Mouse (Mus musculus) thymus, postnatal 0 days (tissue): ENCODE data around the gene Phf20. TPM values are rescaled to one million over a fixed set of nuclear protein-coding genes. Genes with fewer than 3 reads are reported as not detected.
"Not testable (repeated sequence)": the region's sequence is repeated elsewhere in the genome, so short reads cannot be mapped to it uniquely, and the experiment has no call there.

Experiments used
- DNase-seq: peaks from one replicate; pipeline ENCODE4 v3.0.0-alpha.2; 2015; ENCODE audit warnings: low spot score
- polyA plus RNA-seq: library from polyadenylated mRNA; unstranded; fragments of >200 nt; fragmentation: Nextera tagmentation; extraction: Ambion mirVana; gene quantifications from 2 replicates; pipeline ENCODE4 v1.2.1, GENCODE M21; 2015

Phf20 gene
- polyA plus RNA-seq = 56.7 and 62.7 TPM in 2 replicates

DNA sequence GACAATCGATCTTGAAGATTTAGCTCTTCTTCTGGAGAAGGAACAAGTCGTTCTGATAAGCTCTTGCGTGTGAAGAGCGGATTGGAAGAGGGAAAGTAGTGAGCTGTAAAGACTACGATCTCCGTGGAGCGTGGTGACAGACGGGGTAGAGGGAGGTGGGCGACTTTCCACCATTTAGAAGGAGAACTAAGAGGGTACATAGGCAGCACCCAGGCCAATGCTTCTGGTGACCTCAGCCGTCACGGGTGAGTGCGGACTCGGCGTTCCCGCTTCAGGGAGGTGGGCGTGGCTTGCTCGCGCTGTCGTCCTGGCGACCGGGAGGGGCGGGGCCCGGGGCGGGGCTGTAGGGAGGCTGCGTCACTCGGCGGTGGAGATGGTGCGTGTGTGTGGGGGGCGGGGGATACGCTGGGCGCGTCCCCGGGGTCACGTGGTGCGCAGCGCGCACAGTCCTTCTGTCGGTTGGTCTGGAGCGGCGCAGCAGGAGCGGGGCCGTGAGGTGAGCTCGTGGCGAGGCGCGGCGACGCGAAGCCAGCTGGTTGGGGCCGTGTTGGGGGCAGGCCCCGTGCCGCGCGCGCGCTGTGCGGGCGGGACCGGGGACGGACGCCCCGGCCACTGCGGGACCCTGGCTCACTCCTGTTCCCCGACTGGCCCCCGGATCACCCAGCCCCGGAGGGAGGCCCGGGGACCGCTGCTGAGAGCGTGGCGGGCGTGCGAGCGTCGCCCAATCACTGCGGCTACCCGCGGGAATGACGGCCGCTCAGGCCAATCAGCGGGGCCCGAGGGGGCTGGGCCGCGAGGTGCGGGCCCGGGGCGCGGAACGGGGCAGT lies at the start of gene Phf20:
Phf20 (plus strand) TSS at position 165 of the 827 bp plus-strand sequence.
- DNase-seq = peak; percentile 97

DNA sequence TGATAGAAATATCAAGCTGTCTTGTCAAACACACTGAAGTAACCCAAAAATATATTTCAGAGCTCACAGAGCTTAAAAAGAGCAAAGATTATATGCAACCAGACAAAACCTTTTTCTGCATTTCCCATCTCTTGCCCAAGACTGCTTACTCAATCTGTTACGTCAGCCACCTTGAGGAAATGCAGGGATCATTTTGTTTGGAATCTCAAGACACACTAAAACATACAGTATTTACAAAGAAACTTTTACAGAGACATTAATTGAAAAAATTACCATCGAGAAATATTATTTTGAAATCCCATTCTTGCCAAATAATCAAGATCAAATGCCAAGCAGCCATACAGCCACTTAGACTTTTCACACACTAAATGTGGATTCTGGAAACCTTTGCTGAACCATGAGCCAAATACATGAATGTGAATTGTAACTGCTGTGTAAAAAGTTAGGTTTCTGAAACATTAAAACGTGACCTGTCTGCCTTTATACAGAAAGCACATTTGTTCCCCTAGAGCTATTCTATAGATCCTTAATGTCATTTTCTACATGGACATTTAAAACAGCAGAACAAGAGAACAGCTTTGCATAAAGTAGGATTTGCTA lies 48.9 kb upstream of the Phf20 start:
- DNase-seq = no peak

DNA sequence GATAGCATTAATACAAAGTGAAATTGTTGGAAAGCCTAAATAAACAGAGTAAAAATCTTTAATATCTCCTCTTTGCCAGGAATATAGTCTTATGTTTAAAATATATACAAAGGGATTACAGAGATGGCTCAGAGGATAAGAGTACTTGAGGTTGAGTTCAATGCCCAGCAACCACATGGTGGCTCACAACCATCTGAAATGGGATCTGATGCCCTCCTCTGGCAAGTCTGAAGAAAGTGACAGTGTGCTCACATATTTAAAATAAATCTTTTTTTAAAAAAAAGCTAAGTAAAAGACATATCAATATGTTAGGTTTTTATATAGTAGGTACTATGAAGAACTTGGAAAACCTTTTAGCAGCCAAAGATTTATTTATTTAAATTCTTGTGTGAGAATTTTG lies 44.7 kb upstream of the Phf20 start:
- DNase-seq = no peak

DNA sequence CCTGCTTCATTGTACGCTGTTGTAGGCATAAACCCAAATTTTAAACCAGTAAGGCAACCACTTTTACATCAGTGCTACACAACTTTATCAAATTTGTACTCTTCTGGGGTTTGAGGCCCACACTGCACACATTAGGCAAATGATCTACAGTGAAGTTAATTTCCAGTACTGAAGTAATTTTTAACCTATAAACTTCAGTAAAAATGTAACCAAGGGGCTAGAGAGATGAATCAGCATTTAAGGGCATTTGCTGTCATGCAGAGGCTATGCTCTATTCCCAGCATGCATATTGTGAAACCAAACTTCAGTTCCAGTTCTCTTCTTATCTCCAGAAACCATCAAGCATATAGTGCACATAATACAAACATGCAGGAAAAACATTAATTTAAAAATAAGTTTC lies 30.8 kb upstream of the Phf20 start:
- DNase-seq = no peak

DNA sequence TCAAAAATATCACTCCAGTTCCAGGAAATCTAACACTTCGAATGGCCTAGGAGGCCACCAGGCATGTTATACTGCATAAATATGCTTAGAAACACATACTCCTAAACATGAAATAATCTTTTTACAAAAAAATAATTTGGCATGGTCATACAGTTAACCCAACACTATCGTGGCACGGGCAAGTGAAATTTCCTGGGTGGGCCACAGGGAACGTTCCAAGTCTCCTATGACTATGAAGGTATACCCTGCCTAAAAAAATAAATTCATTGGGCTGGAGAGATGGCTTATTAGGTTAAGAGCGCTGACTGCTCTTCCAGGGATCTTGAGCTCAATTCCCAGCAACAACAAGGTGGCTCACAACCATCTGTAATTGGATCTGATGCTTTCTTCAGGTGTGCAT lies 29.7 kb upstream of the Phf20 start:
- DNase-seq = no peak

DNA sequence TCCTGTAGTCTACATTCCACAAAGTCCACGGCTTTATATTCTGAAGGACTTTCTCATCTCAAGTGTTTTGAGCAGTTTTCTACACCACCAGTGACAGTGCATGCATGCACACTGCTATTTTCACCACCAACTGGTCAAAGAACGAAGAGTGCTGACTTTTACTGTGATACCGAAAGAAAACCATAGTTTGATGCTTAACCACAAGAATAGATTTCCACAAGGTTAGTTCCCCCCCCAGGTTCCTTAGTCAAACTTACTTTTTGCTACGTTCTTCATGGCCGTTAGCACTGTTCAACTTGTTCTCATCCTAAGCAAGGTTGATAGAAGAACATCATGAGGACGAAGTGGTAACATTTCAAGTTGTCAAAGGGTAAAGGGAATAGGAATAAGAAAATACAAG lies 19.2 kb upstream of the Phf20 start:
- no peak for DNase-seq

DNA sequence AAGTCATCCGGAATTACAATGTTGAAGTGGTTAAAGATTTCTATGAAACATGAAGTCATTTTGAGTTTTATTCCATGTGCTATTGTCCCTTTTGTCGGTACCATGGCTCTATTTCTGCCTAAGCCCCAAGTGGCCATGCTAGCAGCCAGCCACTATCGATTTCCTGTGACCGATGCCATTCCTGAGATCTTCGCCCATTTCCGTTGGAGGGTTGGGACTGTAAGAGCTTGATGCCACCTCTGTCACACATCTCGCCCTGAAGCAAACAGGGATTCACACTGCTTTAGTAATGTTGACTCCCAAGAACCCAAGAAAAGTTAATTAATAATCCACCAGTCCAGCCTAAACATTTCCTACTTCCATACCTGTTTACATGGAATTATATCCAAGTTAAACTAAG lies 18.6 kb upstream of the Phf20 start:
- DNase-seq = no peak

DNA sequence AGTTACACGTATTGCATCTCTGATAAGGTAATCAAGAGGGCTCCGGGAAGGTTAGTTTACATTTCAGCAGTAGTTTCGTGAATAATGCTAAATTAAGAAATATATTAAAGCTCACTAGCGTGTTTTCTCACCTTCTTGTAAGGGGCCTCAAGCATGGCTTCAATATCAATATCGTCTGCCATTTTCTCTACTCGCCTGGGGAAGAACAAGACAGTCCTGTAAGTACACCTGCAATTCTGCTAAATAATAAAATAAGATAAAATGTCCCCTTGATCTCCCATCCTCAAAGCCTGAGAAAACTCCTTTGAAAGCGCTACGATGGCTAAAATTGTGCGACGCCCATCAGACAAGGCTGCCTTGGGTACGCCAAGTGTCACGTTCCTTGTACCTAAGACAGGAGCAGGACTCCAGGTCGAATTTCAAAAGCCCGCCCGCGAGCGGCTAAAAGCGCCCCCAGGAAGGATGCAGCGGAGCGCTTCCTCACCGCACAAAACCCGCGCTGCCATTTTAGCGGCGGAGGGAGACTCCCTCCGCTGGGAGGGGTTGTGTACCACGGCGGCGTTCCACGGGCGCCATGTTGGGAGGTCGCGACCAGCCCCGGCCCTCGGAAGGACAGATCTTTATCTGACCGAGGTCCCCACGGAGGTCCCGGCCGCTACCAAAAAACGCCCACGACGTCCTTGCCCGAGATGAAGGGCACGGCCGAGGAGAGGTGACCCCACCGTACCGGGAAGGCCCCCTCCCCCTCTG lies 17.0 kb upstream of the Phf20 start:
- DNase-seq = peak; percentile 93

DNA sequence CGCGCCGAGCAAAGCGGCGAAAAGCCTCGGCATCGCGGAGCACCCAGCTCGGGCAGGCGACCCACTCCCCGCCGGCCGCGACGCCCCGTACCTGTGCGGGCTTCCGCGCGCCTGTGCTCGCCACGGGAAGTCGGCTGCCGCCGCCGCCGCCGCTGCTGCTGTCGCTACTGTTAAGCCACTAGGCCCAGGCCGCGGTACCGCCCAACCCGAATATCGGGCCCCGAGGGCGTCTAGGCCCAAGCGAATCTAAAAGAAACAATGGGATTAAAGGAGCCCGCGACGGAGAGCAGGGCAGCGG lies 16.5 kb upstream of the Phf20 start:
- no peak for DNase-seq

DNA sequence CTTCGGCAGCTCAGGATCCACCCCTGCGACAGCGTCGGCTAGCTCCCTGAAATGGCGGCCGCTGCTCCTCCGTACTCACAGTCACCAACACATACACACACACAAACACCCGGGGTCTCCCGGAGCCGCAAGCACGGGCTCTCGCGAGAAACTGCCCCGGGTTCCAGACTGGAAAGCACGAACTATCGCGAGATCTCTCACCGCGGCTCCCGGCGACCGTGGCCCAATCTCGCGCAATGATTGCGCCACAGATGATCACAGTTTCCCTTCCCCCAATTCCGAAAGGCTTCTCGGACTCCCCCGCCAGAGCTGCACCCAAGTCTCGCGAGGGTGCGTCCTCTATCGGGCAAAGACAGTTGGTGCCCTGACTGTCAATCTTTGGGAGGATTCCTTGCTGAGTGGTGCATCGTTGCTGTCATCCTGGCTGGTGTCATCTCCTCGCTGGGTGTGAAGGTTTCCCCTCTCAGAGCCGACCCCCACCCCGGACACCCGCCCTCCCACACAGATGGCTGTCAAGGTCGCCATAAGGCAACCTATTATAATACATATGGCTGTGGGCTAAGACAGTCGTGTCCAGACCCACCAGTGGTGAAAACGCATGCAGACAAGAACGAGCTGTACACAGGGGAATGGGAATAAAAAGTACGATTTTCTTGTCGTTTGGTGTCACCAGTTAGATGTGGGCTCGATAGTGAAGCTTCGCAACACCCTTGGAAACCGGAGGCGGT lies 16.0 kb upstream of the Phf20 start, which contains the start of gene Rbm39:
Rbm39 (minus strand) TSS at position 145 of the 728 bp plus-strand sequence.
- peak; percentile 100 for DNase-seq

DNA sequence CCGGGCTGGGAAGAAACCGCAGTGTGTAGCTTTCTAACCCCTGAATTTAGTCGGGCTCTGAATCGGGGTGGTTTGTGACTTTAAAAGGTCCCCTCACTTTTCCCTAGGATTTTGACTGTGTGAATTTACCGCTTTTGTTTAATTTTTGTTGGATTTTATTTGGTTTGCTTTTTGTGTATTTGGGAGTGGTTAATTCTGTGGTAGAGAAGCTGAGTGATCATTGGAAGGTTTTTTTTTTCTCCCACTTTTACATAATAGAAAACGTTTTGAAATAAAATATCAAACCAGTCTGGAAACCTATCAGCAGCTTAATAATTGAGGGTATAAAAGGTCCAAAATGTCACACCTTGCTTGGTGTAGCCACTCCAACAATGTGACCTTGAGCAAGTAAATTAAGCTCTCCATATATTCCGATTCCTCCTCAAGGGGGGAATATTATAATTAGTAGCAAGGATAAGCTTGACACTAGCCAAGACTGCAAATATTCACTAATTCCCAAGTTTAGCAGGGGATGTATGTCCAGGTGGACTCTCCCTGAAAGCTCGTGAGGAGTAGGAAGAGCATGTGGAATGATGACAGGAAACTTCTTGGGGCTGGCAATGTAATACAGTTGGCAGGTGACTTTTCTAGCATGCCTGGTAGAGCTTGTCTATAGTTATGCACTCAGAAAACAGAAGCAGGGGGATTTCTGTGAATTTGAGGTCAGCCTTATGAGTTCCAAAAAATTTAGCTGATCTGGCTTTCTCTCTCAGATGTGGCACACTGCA lies 15.3 kb upstream of the Phf20 start:
- no peak for DNase-seq

DNA sequence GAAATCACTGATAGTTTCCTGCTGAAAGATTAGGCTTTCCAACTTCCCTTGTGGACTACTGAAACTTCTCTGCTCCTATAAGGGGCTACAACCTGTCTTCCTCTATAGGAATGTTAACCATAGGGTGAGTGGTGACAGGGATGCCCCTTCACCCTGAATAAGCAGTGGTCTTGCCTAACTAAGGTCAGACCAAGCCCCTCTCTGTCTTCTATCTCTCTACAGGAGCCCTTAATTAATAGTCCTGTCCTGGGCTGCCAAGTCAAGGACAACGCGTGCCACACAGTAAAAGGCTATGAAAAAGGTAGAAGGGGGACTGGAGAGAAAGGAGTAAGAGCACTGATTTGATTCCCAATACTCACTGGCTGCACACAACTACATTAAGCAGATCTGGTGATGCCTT lies 14.7 kb upstream of the Phf20 start:
- no peak for DNase-seq

DNA sequence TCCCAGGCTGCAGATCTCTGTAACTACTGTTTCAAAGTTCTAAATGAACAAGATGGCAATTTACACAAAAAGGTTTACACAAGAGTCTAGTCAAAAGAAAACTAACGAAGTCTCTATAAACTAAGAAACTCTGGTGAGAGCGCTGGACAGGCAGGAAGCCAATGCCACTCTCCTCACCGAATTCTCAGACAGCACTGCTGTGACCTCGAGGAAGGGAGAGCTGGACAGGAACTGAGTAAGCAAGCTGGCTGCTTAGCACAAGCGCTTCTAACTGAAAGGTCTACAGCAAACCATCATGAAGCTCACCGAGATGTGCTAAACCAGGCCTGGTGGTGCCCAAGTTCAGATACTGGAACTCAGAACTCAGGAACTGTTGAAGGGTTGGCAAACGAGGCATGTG lies 7.0 kb upstream of the Phf20 start:
- not testable (repeated sequence) for DNase-seq

DNA sequence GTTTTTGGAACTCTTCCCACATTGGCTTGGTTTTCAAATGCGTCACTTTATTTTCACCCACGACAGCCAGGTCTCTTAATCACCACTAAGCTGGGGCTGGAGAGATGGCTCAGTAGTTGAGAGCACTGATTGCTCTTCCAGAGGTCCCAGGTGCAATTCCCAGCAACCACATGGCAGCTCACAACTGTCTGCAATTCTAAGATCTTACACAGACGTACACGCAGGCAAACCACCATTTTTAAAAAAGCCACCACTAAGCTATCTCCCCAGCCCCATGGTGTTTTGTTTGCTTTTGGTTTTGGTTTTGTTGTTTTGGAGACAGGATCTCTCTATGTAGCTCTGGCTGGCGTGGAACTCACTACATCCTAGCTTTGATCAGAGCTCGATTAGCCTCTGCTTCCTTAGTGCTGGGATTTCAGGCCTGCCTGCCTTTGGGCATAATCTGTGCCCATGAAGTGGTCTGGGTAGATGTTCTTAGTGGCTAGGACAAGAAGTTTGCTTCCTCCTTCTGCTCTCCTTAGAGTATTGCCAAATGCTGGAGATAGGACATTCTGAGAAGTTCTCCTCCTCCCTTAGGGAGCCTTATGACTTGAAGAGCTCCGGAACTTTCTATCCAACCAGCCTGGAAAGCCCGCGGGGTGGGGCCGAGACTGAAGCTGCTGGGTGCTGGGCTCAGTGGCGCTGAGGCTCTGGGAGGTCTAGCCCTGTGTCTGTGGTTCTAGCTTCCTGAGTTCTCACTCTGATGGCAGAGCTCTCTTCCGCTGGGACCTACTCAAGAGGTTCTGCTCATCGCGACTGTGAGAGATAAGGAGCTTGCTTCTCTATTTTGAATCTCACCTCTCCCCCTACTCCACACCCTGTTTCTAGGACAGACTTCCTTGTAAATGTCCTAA lies 6.0 kb upstream of the Phf20 start:
- peak; percentile 82 for DNase-seq

DNA sequence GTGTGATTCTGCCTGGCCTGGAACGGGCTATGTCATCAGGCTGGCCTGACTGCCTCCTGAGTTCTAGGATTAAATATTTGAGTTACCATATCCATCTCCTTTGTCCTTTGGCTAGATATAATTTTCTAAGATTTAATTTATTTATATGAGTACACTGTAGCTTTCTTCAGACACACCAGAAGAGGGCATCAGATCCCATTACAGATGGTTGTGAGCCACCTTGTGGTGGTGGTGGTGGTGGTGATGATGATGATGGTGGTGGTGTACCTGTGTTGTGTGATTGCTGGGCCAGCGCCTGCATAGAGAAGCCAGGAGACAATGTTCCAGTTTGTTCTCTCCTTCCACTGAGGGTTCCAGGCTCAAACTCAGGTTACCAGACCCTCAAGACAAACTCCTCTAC lies 4.7 kb upstream of the Phf20 start:
- DNase-seq = no peak

DNA sequence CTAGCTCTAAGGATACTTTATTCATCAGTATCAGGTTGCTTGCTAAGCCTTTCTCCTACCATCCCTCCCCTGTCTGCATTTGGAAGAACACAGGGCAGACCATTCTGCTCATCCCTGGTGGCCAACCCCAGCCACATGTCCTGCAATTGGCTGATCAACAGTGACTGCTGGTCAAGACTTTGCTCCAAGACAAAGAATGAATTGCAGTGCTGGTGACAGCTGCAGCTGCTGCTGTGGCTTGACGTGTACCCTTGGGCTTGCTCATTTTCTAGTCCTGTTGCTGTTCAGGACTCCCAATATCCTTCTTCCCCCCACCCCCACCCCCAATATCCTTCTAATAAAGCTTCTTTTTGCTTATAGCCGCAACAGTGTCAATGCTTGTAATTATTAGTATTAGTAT lies 4.2 kb upstream of the Phf20 start:
- no peak for DNase-seq

DNA sequence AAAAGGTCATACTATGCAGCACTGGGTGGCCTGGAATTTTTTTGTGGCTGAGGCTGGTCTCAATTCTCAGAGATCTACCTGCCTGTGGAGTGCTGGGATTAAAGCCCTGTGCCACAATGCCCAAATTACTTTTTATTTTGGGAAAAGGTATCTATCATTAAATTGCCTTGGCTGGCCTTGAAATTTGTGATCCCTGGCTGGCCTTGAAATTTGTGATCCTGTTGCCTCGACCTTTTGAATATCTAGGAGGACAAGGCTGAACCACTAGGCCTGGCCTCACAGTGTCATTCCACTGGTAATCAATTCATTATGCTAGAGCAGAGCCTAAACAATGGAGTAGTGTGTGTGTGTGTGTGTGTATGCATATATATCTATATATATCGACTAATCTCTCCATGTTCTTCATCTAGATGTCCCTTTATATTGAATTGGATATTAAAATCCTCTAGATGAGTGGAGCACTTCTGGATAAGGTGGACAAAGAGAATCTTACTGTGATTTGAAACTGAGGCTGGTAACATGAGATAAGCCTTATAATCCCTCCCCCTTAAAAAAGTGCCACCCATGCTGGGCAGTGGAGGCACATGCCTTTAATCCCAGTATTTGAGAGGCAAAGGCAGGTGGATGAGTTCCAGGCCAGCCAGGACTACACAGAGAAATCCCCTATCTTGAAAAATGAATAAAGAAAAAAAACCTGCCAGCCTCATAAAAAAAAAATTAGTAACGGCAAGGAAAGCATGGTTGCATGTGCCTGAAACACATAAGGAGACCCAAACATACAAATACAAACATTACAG lies 3.0 kb upstream of the Phf20 start:
- no peak for DNase-seq

DNA sequence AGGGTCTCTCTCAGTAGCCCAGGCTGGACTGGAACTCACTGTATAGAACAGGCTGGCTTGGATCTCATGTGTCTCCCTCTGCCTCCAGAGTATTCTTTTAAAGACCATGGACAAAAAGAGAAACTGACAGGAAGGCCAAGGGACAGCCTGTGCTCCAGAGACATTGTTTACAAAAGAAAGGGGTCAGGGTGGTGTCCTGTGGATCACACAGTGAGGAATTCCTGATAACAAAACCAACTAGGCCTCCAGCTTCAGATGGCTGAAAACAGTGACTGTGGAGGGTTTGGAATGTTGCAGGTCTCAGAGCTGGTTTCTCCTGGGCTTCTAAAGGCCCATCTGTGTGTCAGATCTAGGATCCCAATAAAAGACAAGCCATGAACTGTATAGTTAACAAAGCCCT lies 1.7 kb upstream of the Phf20 start:
- DNase-seq = no peak
